Mouse (Mus musculus) testis, adult 2 months (tissue): ENCODE results near the gene Tsen54.

ENCODE experiments used
- CTCF ChIP-seq: fragments of 200-500 bp; IDR thresholded peaks from 2 replicates; pipeline ENCODE4 v1.5.1; 2012; ENCODE audit warnings: low read depth, mild to moderate bottlenecking, inconsistent platforms, low read length, moderate library complexity; ENCODE audit not compliant: control insufficient read depth, insufficient read depth, insufficient replicate concordance
- POLR2A ChIP-seq: fragments of 200-500 bp; IDR thresholded peaks from 2 replicates; pipeline ENCODE4 v1.6.1; 2012; ENCODE audit warnings: low read depth, mild to moderate bottlenecking, inconsistent platforms, low read length, moderate library complexity; ENCODE audit not compliant: control insufficient read depth

GRCm38 (mm10) chr11:115838895-115839311, 24.4 kb downstream of the Tsen54 start:
- TF ChIP-seq CTCF (no peak), POLR2A (no peak)
